Mouse (Mus musculus) forelimb bud, embryonic 11.5 days (tissue): ENCODE data around the gene Carns1.

Experiments used
- DNase-seq: peaks from one replicate; pipeline ENCODE4 v3.0.0-alpha.2; 2012; ENCODE audit warnings: low read depth, low spot score

Carns1 gene

GRCm38 (mm10) chr19:4202149-4202548 is 26.9 kb upstream of the Carns1 start:
- DNase-seq, result no peak

GRCm38 (mm10) chr19:4201291-4201909 is 26.1 kb upstream of the Carns1 start, which contains the start of gene Rad9a:
Gene Rad9a, minus strand, starts transcription at chr19:4201662.
- DNase-seq, result peak; percentile 96

DNA sequence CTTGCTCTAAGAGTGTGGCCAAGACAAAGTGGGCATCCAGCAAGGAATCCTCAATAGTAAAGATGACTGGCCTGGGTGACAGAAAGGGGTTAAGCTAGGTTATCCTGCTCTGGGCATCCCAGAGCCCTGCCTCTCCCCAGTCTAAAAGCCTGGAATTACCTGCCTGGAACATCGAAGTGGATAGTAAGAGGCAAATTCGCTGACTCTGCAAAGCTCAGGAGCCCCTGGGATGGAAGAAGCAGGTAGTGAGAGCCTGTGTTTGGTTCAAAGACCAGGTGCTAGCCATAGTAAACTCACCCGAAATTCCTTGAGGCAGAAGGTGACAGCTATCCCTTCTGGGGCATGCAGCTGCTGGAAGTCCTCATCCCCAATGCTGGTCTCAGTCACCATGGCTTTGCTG is 21.9 kb upstream of the Carns1 start:
- no peak for DNase-seq

GRCm38 (mm10) chr19:4196548-4196947 is 21.3 kb upstream of the Carns1 start:
- no peak for DNase-seq

DNA sequence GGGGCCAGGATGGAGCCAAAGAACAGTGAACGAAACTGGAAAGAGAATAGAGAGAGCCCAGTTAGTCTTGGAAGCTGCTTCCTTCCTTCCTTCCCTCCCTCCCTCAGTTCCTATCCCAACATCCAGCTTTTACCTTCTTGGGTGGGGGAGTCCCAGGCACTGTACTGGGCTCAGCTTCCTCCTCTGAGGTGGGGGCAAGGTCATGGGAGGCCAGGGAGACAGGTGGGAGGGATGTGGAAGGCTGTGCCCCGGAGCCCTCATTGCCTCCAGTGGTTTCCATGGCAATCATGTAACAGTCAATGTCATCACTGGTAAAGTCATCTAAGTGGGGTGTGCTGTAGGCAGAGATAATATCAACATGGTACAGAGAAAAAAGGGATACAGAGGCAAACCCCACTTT is 20.8 kb upstream of the Carns1 start:
- no peak for DNase-seq

DNA sequence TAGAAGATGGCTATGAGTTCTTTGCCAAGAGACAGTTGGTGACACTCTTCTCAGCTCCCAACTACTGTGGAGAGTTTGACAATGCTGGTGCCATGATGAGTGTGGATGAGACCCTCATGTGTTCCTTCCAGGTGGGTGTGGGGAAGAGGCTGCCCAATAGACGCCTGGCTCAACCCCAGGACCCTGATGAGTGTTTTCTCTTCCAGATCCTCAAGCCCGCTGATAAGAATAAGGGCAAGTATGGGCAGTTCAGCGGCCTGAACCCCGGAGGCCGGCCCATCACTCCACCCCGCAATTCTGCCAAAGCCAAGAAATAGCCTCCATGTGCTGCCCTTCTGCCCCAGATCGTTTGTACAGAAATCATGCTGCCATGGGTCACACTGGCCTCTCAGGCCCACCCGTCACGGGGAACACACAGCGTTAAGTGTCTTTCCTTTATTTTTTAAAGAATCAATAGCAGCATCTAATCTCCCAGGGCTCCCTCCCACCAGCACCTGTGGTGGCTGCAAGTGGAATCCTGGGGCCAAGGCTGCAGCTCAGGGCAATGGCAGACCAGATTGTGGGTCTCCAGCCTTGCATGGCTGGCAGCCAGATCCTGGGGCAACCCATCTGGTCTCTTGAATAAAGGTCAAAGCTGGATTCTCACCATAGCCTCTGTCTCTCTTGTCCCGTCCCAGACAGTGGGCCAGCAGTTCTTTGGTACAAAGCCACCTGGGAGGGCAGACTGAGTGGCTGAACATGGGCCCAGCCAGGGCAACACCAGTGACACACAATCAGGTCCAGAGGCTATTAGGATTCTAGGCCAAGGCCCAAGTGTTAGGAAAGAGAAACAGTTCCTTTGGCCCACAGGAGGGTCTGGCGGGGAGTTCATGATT is 19.7 kb upstream of the Carns1 start:
- DNase-seq, result no peak

DNA sequence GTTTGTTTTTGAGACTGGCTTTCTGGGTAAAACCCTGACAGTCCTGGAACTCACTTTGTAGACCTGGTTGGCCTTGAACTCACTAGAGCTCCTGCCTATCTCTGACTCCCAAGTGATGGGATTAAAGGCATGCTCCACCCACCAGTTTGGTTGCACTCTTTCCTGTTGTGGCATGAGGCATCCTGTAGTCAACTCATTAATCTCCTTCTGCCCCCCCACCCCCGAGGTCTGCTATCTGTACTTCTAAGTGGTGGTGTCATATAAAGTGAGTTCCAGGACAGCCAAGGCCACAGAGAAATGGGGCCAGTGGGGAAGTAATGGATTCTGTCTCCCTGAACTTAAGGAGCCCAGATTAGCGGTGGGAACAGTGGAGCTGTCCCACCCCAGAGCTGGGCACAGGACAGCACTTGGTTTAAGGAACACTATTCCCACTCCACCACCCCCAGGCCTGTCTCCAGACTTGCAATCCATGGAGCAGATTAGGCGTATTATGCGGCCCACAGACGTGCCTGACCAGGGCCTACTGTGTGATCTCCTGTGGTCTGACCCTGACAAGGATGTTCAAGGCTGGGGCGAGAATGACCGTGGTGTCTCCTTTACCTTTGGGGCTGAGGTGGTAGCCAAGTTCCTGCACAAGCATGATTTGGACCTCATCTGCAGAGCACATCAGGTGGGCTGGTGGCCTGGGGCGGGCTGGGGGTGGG is 18.9 kb upstream of the Carns1 start:
- DNase-seq, result no peak

GRCm38 (mm10) chr19:4193129-4193528 is 17.9 kb upstream of the Carns1 start:
- no peak for DNase-seq

DNA sequence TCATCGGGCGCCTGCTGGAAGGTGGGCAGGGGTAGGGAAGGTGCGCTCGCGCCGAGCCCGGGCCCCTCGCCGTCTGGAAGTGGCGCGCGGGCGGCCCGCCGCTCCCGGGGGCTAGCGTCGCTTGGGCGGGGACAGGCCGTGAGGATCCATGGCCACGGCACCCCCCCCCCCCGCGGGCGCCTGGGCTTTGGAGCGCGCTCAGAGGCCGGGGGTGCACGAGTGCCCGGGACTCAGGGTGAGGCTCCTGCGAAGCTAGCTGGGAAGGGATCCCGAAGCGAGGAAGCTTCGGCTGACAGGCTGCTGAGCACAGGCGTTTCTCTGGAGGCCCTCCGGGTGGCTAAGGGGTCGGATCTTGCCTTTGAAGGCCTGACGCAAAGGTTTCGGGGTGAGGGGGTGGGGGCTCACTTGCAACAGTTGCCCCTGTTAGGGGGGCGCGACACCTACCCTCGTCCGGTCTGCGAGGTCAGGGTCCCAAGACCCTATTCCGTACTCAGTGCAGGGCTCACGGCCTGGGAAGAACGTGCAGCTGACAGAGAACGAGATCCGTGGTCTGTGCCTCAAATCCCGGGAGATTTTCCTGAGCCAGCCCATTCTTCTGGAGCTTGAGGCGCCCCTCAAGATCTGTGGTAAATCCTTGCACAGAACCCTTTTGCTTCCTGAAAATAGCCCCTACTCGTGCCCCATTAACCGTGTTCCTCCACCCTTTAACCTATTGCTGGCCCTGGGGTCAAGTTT is 17.1 kb upstream of the Carns1 start:
- no peak for DNase-seq

DNA sequence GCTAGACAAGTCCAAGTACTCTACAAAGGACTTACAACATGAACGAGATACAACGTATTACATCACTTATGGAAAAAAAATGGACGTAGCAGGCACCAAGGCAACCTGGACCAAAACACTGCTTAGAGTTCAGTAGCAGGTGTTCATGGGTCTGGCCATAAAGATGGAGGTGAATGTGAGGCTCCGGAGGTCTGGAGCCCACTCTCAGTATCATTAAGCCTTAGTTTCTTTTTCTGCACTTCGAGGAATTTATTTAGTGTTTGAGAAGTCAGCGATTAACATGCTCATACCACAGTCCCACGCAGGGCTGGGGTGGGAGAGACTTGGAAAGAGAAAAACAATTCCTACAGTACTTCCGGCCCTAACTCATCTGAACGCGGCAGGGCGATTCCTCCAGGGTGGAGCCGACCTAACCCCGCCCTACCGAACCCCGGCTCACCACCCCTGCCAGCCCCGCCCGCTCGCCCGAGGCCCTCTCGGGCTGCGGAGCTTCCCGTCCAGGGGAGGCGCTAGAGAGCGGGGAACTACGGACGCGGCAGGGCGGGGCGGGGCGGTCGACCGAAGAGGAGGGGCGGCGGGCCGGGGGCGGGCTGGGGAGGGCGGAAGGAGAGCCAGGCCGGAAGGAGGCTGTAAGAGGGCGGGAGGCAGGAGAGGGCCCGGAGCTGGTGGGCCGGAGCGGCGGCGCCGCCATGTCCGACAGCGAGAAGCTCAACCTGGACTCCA is 16.4 kb upstream of the Carns1 start, which contains the start of gene Ppp1ca:
Gene Ppp1ca, plus strand, starts transcription at position 538 of the 723 bp plus-strand sequence.
- DNase-seq, result peak; percentile 93

GRCm38 (mm10) chr19:4190831-4191334 is 15.6 kb upstream of the Carns1 start, which contains the start of gene Tbc1d10c:
Gene Tbc1d10c, minus strand, starts transcription at chr19:4191284.
- DNase-seq, result no peak

GRCm38 (mm10) chr19:4189051-4189620 is 13.9 kb upstream of the Carns1 start:
- no peak for DNase-seq

- no peak for DNase-seq
Measured at GRCm38 (mm10) chr19:4187303-4187702, 12.0 kb upstream of the Carns1 start.

DNA sequence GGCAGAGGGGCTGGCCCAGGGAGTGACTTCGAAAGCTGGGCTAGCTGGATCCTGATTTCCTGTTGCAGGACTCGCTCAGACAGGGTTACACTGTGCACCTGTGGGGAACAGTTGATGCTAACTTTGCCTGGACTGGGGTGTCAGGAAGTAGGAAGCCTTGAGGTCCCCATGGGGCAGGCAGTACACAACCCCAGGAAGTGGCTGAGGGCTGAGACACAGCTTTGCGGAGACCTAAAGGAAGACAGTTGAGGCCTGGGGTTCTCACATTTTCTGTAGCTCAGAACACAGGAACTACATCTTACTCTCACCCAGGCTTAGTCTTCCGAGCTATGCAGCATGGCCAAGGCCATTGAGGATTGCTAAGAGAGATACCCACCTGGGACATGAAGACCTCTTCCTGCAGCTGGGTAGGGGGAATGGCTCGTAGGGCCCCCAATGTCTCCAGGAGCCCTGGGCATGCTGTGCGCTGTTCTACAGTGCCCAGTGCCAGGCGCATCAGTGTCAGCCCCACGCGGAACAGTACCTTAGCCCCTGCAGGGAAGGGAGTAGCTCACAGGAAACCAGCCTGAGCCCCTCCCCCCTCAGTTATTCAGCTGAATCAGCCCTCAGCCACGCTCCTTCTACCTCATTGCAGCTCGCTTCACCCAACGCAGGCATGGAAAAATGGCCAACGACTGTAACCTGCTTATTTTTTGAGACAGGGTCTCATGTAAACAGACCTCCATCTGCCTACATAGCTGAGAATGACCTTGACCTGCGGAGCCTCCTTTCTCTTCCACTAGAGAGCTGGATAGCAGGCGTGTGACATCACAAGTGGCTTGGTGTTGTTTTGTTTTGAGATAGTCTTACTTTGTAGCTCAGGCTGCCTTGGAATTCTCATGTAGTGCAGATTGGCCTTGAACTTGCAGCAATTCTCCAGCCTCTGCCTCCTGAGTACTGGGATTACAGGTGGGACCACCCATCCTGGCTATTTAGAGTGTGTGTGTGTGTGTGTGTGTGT is 10.0 kb upstream of the Carns1 start:
- no peak for DNase-seq

GRCm38 (mm10) chr19:4183689-4184088 is 8.4 kb upstream of the Carns1 start:
- DNase-seq, result no peak

DNA sequence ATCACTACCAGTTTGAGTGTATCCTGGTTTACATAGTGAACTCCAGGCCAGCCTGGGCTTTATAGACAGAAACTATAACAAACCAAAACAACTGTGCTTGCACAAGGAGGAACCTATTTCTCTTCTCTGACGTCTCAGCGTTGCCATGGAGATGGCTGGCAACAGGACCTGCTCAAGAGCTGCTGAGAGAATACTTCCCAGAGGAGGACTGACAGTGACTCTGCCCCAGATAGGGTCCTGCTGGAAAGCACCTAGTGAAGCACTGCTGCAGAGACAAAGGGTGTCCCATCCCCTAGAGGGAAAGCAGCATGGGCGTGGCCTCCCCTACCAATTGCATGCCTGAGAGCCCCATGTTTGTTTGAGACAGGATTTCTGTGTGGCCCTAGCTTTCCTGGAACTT is 6.6 kb upstream of the Carns1 start:
- no peak for DNase-seq

DNA sequence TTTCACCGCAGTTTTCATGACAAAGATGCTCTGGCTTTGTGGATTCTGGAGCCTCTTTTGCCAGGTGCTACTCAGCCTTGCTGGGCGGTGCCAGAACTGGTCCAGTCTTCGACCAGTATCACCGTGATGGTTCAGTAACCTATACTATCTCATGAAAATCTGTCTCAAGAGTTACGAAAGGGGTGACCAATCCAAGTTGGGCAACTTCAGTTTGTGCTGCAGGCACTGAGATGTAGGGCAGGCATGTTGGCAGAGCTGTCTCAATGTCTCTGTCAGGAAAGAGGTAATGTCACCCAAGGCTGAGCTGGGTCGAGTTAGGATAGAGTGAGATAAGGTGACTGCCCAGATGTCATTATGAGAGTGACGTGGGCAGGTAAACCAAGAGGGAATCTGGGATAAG is 5.1 kb upstream of the Carns1 start:
- DNase-seq, result no peak

- DNase-seq, result no peak
Measured at GRCm38 (mm10) chr19:4172925-4173324, 2.4 kb downstream of the Carns1 start.
